Mouse (Mus musculus) hematopoietic multipotent progenitor cell, adult 10-12 weeks (in vitro differentiated cells): ENCODE measurements around the gene Clock. TPM values are rescaled to one million over a fixed set of nuclear protein-coding genes. Genes with fewer than 3 reads are reported as not detected.

ENCODE experiments used
- polyA plus RNA-seq: library from polyadenylated mRNA; stranded (reverse); fragments of >175 nt; gene quantifications from 2 replicates; pipeline ENCODE4 v1.2.3, GENCODE M21; 2012; ENCODE audit warnings: low replicate concordance

Clock gene
- 2.3 and 2.4 TPM in 2 replicates for polyA plus RNA-seq

DNA sequence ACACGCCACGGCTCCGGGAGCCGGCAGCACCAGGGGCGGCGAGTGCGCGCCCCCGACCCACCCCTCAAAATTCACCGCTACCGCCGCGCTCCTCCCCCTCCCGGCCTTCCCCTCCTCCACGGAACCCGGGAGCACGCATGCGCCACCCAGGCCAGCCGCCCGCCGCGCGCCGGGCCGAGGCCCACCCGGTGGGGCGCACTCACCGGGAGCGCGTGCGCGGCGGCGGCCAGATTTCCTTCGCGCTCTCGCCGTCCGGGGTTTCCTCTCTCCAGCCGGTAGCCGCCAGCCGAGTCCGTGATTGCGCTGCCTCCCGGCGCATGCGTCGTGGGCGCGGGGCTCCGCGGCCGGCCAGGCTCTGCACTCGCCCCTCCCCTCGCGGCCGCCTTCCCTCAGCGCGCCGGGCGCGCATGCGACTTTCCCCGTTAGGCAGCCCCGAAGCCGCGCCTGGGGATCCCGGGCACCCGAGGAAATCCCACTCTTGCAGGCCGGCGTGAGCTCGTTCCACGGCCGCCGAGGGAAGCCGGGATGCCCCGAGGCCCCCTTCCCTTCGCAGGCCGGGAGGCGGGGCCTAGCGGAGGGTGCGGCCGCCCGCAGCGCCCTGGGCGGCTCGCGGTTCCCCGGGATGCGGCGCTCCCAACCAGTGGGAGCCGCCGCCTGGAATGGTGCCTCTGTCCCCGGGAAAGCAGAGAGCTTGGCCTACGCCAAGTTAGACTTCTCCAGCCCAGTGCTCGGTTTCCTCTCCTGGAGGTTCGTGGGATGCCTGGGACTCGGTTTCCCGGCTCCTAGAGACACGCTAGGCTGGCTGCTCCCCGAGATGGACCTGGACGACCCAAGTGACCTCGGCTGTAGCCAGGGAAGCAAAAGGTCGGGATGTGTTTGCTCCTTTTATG, at the start of gene Clock:
Clock (minus strand) TSS at position 341 of the 890 bp plus-strand sequence.

DNA sequence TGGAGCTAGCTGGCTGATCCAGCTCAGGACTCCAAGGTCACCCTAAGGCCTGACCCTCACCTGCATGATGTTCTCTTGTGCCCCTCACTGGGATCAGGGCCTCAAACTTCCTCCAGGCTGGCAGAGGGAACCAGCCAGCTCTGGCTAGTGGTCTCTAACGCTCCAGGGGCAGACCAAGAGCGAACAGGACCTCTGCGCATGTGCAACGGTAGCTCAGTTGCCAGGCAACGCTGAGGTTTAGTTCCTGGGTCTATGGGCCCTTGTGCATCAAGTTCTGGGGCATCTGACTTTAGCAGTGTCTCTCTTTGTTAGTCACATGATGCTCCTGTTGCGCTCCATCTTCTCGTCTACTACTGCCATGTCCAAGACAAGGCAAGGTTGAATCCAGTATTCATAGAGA, 26.4 kb upstream of the Clock start, which contains the start of gene Pdcl2:
Pdcl2 (minus strand) TSS at position 204 of the 400 bp plus-strand sequence.

DNA sequence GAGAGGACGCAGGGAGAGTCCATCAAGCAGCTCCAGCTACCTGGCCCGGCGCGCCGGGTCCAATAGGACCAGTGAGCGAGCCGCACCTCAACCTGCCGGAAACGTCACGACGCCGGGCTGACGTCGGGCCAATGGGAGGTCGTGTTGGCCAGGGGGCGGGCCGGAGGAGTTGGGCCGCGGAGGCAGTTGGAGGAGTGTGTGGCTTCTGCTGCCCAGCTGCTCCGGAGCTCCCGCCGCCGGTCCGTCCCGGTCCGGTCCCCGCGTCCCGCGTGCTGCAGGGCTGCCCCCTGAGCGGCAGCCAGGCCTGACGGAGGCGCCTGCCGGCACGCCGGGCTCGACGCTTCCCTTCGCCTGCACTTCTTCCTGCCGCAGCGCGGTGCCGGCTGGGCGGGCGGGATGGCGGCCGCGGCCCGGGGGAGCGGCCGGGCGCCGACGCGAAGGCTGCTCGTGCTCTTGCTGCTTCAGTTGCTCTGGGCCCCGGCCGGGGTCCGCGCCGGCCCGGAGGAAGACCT, 120.8 kb downstream of the Clock start, which contains the start of gene Tmem165:
Tmem165 (plus strand) TSS at position 131 of the 512 bp plus-strand sequence.

Other genes starting within 250 kb of the Clock start
- 56.9 and 206 TPM in 2 replicates for gene Srd5a3, start 164.5 kb downstream of the Clock start, polyA plus RNA-seq
- 40.6 and 67.6 TPM in 2 replicates for gene Tmem165, start 120.9 kb downstream of the Clock start, polyA plus RNA-seq
- gene Pdcl2, start 26.4 kb upstream of the Clock start, polyA plus RNA-seq: not detected in 2 replicates
- not detected in 2 replicates for gene Nmu, start 59.0 kb upstream of the Clock start, polyA plus RNA-seq
- gene Gm7271, start 179.2 kb upstream of the Clock start, polyA plus RNA-seq: not detected in 2 replicates
- gene Exoc1, start 224.5 kb upstream of the Clock start, polyA plus RNA-seq: 1.7 and 3.6 TPM in 2 replicates